Mouse (Mus musculus): ENCODE measurements around the gene Smoc2. TPM values are rescaled to one million over a fixed set of nuclear protein-coding genes. Genes with fewer than 3 reads are reported as not detected.

Gene Smoc2
- polyA plus RNA-seq, 1 experiment, result 11.0 TPM

GRCm38 (mm10) chr17:14246266-14246665 is 33.0 kb upstream of the Smoc2 start:
- TF ChIP-seq CTCF (IDR thresholded peaks at IDR 0.05; ENCODE audit: extremely low read depth, insufficient read depth, low read length) (no peak), POLR2A (IDR thresholded peaks at IDR 0.05; ENCODE audit: extremely low read depth, insufficient read depth, low read length) (no peak)
- Histone ChIP-seq H3K27ac (ENCODE audit: insufficient read depth, low read length) (no peak overlapping the region), H3K4me3 (ENCODE audit: insufficient read depth, low read length) (no peak overlapping the region), H3K4me1 (ENCODE audit: control insufficient read depth, insufficient read depth, low read length) (peaks cover 3% of the 10 kb centered on the region)

DNA sequence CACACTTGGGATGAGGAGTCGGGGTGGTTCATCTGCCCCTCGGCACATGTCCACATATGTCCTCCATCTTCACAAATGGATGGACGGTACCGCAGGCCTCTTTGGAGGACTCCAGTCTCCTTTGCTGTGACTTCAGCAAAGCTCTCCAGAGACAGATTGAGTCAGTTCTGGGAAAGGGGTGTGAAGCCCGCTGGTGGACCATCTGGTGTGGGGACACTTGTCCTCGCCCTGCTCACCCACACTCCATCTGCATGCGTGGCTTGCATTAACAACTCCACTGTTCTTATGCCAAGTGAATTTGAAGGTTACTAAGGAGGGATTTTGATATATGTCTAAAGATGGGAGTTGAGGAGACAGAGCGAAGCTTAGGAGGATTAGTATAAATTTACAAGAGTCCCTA is 31.4 kb upstream of the Smoc2 start:
- H3K4me3 ChIP-seq (ENCODE audit: insufficient read depth, low read length), result no peak overlapping the region
- no peak for TF ChIP-seq POLR2A (IDR thresholded peaks at IDR 0.05; ENCODE audit: extremely low read depth, insufficient read depth, low read length)
- no peak for TF ChIP-seq CTCF (IDR thresholded peaks at IDR 0.05; ENCODE audit: extremely low read depth, insufficient read depth, low read length)
- peak overlapping the region; percentile 45; the same call in 1 of the 2 replicates for H3K27ac ChIP-seq (ENCODE audit: insufficient read depth, low read length)
- H3K4me1 ChIP-seq (ENCODE audit: control insufficient read depth, insufficient read depth, low read length), result peaks cover 3% of the 10 kb centered on the region

DNA sequence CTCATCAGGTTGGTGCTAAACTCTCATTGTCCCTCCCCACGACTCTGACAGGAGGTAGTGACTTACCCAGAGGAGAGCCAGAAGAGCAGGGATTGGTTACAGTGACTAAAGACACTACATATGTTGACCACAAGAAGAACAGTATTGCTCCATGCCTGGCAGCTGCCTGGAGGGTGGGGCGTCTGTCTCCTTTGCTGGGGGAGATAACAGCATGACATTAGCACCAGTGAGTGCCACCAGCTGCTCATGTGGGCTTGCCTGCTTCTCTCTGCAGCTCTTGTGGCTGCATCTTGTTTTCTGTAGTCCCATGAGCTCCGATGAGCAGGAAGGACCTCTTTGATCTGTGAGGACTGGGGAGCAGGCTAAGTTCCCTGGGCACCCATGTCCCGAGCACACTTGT is 29.7 kb upstream of the Smoc2 start:
- no peak overlapping the region for H3K27ac ChIP-seq (ENCODE audit: insufficient read depth, low read length)
- no peak overlapping the region for H3K4me3 ChIP-seq (ENCODE audit: insufficient read depth, low read length)
- no peak for TF ChIP-seq POLR2A (IDR thresholded peaks at IDR 0.05; ENCODE audit: extremely low read depth, insufficient read depth, low read length)
- TF ChIP-seq CTCF (IDR thresholded peaks at IDR 0.05; ENCODE audit: extremely low read depth, insufficient read depth, low read length), result no peak
- peaks cover 3% of the 10 kb centered on the region for H3K4me1 ChIP-seq (ENCODE audit: control insufficient read depth, insufficient read depth, low read length)

- TF ChIP-seq CTCF (IDR thresholded peaks at IDR 0.05; ENCODE audit: extremely low read depth, insufficient read depth, low read length), result no peak
- TF ChIP-seq POLR2A (IDR thresholded peaks at IDR 0.05; ENCODE audit: extremely low read depth, insufficient read depth, low read length), result no peak
- no peak overlapping the region for H3K4me3 ChIP-seq (ENCODE audit: insufficient read depth, low read length)
- H3K27ac ChIP-seq (ENCODE audit: insufficient read depth, low read length), result no peak overlapping the region
- peaks cover 3% of the 10 kb centered on the region for H3K4me1 ChIP-seq (ENCODE audit: control insufficient read depth, insufficient read depth, low read length)
Measured at GRCm38 (mm10) chr17:14250401-14250800, 28.9 kb upstream of the Smoc2 start.

DNA sequence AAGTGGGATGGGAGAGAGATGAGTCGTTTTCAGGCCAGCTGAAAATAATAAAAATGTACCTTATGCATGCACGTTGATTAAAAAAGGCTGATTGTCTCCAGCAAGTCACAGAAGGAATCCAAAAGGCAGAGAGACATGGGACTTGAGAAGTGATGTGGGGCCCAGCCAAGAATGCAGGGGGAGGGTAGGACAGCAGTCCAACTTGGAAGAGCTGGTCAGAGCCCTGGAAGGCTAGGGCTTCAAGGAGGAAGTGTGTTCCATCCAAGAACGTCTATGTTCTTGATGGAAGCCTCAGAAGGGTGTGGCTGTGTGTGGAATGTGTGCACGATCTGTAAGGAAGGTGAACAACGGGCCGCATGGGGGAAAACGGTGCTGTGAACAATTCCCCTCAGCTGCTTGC is 26.9 kb upstream of the Smoc2 start:
- TF ChIP-seq POLR2A (IDR thresholded peaks at IDR 0.05; ENCODE audit: extremely low read depth, insufficient read depth, low read length), result no peak
- Histone ChIP-seq H3K27ac (ENCODE audit: insufficient read depth, low read length) (no peak overlapping the region), H3K4me1 (ENCODE audit: control insufficient read depth, insufficient read depth, low read length) (peaks cover 2% of the 10 kb centered on the region; the same call in 1 of the 2 replicates), H3K4me3 (ENCODE audit: insufficient read depth, low read length) (no peak overlapping the region)

- Histone ChIP-seq H3K4me1 (ENCODE audit: control insufficient read depth, insufficient read depth, low read length) (no peaks in the 10 kb centered on the region), H3K27ac (ENCODE audit: insufficient read depth, low read length) (no peak overlapping the region), H3K4me3 (ENCODE audit: insufficient read depth, low read length) (no peak overlapping the region)
- no peak for TF ChIP-seq POLR2A (IDR thresholded peaks at IDR 0.05; ENCODE audit: extremely low read depth, insufficient read depth, low read length)
- TF ChIP-seq CTCF (IDR thresholded peaks at IDR 0.05; ENCODE audit: extremely low read depth, insufficient read depth, low read length), result no peak
Measured at GRCm38 (mm10) chr17:14254616-14255015, 24.7 kb upstream of the Smoc2 start.

DNA sequence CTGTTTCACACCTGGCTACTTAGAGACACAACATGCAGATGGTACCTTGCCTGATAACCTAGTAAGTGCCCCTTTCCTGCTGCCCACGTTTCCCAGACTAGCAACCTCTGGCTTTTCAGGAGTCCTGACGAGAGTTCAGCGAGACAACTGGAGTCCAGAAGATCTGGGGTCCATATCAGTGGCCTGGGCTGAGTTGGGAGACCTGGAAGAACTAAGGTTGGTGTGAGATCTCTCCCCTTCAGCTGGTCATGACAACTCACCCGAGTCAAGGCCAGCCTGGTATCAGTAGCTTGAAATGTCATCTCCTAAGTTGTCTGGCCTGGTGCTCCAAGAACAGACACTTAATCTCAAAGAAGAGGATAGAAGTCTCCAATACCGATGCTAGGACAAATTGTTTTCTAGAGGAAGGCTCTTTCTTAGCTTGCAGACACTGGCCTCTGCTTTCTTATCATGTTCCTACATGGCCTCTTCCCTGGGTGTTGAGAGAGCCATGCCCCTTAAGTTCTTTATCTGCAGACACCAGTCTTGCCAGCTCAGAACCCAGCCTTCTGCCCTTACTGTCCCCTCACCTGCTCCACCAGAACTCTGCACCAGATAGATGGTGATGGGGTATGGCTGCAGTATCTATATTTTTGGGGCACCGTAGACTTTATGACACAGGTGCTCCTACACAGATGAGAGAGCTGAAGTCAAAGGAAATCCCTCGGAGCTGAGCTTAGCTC is 21.3 kb upstream of the Smoc2 start:
- Histone ChIP-seq H3K4me1 (ENCODE audit: control insufficient read depth, insufficient read depth, low read length) (no peaks in the 10 kb centered on the region), H3K27ac (ENCODE audit: insufficient read depth, low read length) (no peak overlapping the region), H3K4me3 (ENCODE audit: insufficient read depth, low read length) (no peak overlapping the region)
- no peak for TF ChIP-seq CTCF (IDR thresholded peaks at IDR 0.05; ENCODE audit: extremely low read depth, insufficient read depth, low read length)
- no peak for TF ChIP-seq POLR2A (IDR thresholded peaks at IDR 0.05; ENCODE audit: extremely low read depth, insufficient read depth, low read length)

DNA sequence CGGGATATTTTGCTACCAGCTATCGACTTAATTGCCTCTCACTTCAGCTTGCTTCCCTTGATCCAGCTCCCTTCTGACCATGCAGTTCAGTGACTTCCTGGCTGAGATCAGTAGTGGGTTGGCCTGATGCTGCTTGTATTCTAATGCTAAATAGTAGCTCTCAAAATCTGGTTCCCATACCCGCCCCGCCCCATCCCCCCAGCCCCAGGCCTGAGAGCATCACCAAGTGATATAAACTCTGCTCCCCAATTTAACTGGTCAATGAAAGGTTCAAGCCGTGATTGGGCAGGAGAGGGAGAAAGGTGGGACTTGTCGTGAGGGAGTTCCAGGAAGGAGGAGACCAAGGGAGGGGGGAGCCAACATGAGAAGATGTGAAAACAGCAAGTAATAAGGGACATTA is 20.4 kb upstream of the Smoc2 start:
- no peak overlapping the region for H3K27ac ChIP-seq (ENCODE audit: insufficient read depth, low read length)
- no peak for TF ChIP-seq CTCF (IDR thresholded peaks at IDR 0.05; ENCODE audit: extremely low read depth, insufficient read depth, low read length)
- no peak for TF ChIP-seq POLR2A (IDR thresholded peaks at IDR 0.05; ENCODE audit: extremely low read depth, insufficient read depth, low read length)
- no peak overlapping the region for H3K4me3 ChIP-seq (ENCODE audit: insufficient read depth, low read length)
- H3K4me1 ChIP-seq (ENCODE audit: control insufficient read depth, insufficient read depth, low read length), result no peaks in the 10 kb centered on the region

GRCm38 (mm10) chr17:14260966-14261365 is 18.3 kb upstream of the Smoc2 start:
- Histone ChIP-seq H3K27ac (ENCODE audit: insufficient read depth, low read length) (no peak overlapping the region), H3K4me1 (ENCODE audit: control insufficient read depth, insufficient read depth, low read length) (no peaks in the 10 kb centered on the region), H3K4me3 (ENCODE audit: insufficient read depth, low read length) (no peak overlapping the region)
- no peak for TF ChIP-seq CTCF (IDR thresholded peaks at IDR 0.05; ENCODE audit: extremely low read depth, insufficient read depth, low read length)

- H3K4me3 ChIP-seq (ENCODE audit: insufficient read depth, low read length), result no peak overlapping the region
- no peak for TF ChIP-seq POLR2A (IDR thresholded peaks at IDR 0.05; ENCODE audit: extremely low read depth, insufficient read depth, low read length)
- TF ChIP-seq CTCF (IDR thresholded peaks at IDR 0.05; ENCODE audit: extremely low read depth, insufficient read depth, low read length), result no peak
Measured at GRCm38 (mm10) chr17:14262217-14262616, 17.1 kb upstream of the Smoc2 start.

More at GRCm38 (mm10) chr17:14262217-14262616, 17.1 kb upstream of the Smoc2 start:
- Histone ChIP-seq H3K27ac (ENCODE audit: insufficient read depth, low read length) (no peak overlapping the region), H3K4me1 (ENCODE audit: control insufficient read depth, insufficient read depth, low read length) (no peaks in the 10 kb centered on the region)
